Mouse (Mus musculus) gastrocnemius, postnatal 4 days (tissue): ENCODE measurements at regions not wholly inside any gene's neighbourhood (a gene's known extent, or its start where the extent isn't known, plus 50 kb on each side); places are given as distances from the start of the nearest gene placed in this dataset.

Source experiments
- DNase-seq, 2 experiments: peaks; one replicate each; pipeline ENCODE4 v3.0.0; 2021 to 2022; ENCODE audit warnings: low spot score in 2 of 2, mixed read lengths in 2 of 2

- no peak for DNase-seq
Observed at GRCm38 (mm10) chr16:93028640-93029039, 202.7 kb upstream of the Runx1 start.

GRCm38 (mm10) chr16:93028016-93028415 lies 202.1 kb upstream of the Runx1 start:
- DNase-seq = no peak

- no peak for DNase-seq
Observed at GRCm38 (mm10) chr16:93026094-93026648, 200.2 kb upstream of the Runx1 start.

- no peak for DNase-seq
Observed at GRCm38 (mm10) chr16:93019800-93020555, 194.0 kb upstream of the Runx1 start.

- no peak for DNase-seq
Observed at GRCm38 (mm10) chr16:93018766-93019165, 192.8 kb upstream of the Runx1 start.

- DNase-seq = no peak
Observed at GRCm38 (mm10) chr16:93017025-93017424, 191.1 kb upstream of the Runx1 start.

GRCm38 (mm10) chr16:93015636-93016035 lies 189.7 kb upstream of the Runx1 start:
- DNase-seq = no peak

GRCm38 (mm10) chr16:93014991-93015390 lies 189.0 kb upstream of the Runx1 start:
- DNase-seq = no peak

- no peak for DNase-seq
Observed at GRCm38 (mm10) chr16:93013881-93014280, 187.9 kb upstream of the Runx1 start.

- no peak for DNase-seq
Observed at GRCm38 (mm10) chr16:93013256-93013655, 187.3 kb upstream of the Runx1 start.

- DNase-seq = no peak
Observed at GRCm38 (mm10) chr16:93011474-93011873, 185.5 kb upstream of the Runx1 start.

GRCm38 (mm10) chr16:93006321-93006984 lies 180.5 kb upstream of the Runx1 start:
- DNase-seq = peak; percentile 52 to 76

GRCm38 (mm10) chr16:93005470-93005869 lies 179.5 kb upstream of the Runx1 start:
- DNase-seq = no peak

GRCm38 (mm10) chr16:93003830-93004229 lies 177.9 kb upstream of the Runx1 start:
- no peak for DNase-seq

- DNase-seq = no peak
Observed at GRCm38 (mm10) chr16:92998689-92999088, 172.7 kb upstream of the Runx1 start.

- no peak for DNase-seq
Observed at GRCm38 (mm10) chr16:92997636-92998035, 171.7 kb upstream of the Runx1 start.

- no peak for DNase-seq
Observed at GRCm38 (mm10) chr16:92995993-92996350, 170.0 kb upstream of the Runx1 start.

GRCm38 (mm10) chr16:92995132-92995992 lies 169.4 kb upstream of the Runx1 start:
- no peak for DNase-seq

GRCm38 (mm10) chr16:92992876-92993275 lies 166.9 kb upstream of the Runx1 start:
- no peak for DNase-seq

GRCm38 (mm10) chr16:92991405-92991804 lies 165.5 kb upstream of the Runx1 start:
- no peak for DNase-seq

GRCm38 (mm10) chr16:92988416-92988815 lies 162.5 kb upstream of the Runx1 start:
- no peak for DNase-seq

GRCm38 (mm10) chr16:92988000-92988399 lies 162.1 kb upstream of the Runx1 start:
- DNase-seq = no peak
